ENCODE assay signal across 25 mouse cellular contexts in genomic region chr10:104878246-104878645, GRCm38 (mm10).
"Had no signal": no experiment of that assay in that cellular context is flagged by ENCODE, and none has a peak within 500 bp of the region (broad histone marks: within the 10 kb centered on the region; RNA-seq: fewer than 3 reads in every experiment).

No protein-coding gene starts in this region.

- H3K27ac ChIP-seq: gastrocnemius, adult 2 months; heart, embryonic 10.5 days; hindbrain, embryonic 13.5 days; hindbrain, embryonic 15.5 days; hindbrain, postnatal 0 days; kidney, embryonic 15.5 days; kidney, postnatal 0 days; limb, embryonic 12.5 days; limb, embryonic 15.5 days had no signal

- H3K9ac ChIP-seq: heart, embryonic 12.5 days; hindbrain, embryonic 13.5 days; hindbrain, embryonic 15.5 days; kidney, embryonic 15.5 days; limb, embryonic 12.5 days; limb, embryonic 15.5 days had no signal

- ATAC-seq: forebrain, embryonic 16.5 days; hindbrain, postnatal 0 days; intestine, embryonic 16.5 days had no signal

- H3K4me2 ChIP-seq: heart, embryonic 12.5 days; hindbrain, embryonic 13.5 days; hindbrain, embryonic 15.5 days; kidney, embryonic 15.5 days; limb, embryonic 12.5 days; limb, embryonic 15.5 days had no signal

- H3K4me1 ChIP-seq: heart, embryonic 10.5 days; heart, embryonic 12.5 days; hindbrain, embryonic 13.5 days; hindbrain, embryonic 15.5 days; kidney, embryonic 15.5 days; limb, embryonic 12.5 days; limb, embryonic 15.5 days had no signal

- H3K36me3 ChIP-seq: heart, embryonic 10.5 days; heart, embryonic 12.5 days; hindbrain, embryonic 13.5 days; hindbrain, embryonic 15.5 days; kidney, embryonic 15.5 days; limb, embryonic 12.5 days; limb, embryonic 15.5 days had no signal

- H3K27me3 ChIP-seq: heart, embryonic 12.5 days; hindbrain, embryonic 13.5 days; hindbrain, embryonic 15.5 days; kidney, embryonic 15.5 days; limb, embryonic 12.5 days; limb, embryonic 15.5 days had no signal

- H3K9me3 ChIP-seq: heart, embryonic 10.5 days; hindbrain, embryonic 13.5 days; hindbrain, embryonic 15.5 days; kidney, embryonic 15.5 days; limb, embryonic 15.5 days had no signal

- DNase-seq: gastrocnemius, adult 2 months; gastrocnemius, postnatal 10 days; gastrocnemius, postnatal 25 days; heart, adult 18-20 months; heart, postnatal 10 days; heart, postnatal 4 days; kidney, adult 11 months; kidney, adult 2 months; kidney, adult 9 months; kidney, postnatal 14 days; kidney, postnatal 36 days; layer of hippocampus, adult 9-11 months; layer of hippocampus, postnatal 36 days; left cerebral cortex, postnatal 4 days had no signal

- H3K4me3 ChIP-seq: gastrocnemius, adult 2 months; heart, embryonic 10.5 days; heart, embryonic 12.5 days; hindbrain, embryonic 13.5 days; hindbrain, embryonic 15.5 days; kidney, embryonic 15.5 days; limb, embryonic 12.5 days; limb, embryonic 15.5 days had no signal
